Mouse (Mus musculus) MEL (cell line): ENCODE data around the gene Adcy10.

Experiments
- EP300 ChIP-seq, 2 experiments: IDR thresholded peaks; 2 replicates each; pipeline ENCODE4 v1.6.1; 2011; ENCODE audit warnings: improper control_type of control experiment in 2 of 2, low read length in 2 of 2, low read depth in 1 of 2, mild to moderate bottlenecking in 1 of 2
- POLR2A ChIP-seq, 2 experiments: IDR thresholded peaks; 2 replicates each; pipeline ENCODE4 v1.6.1; 2011 to 2012; ENCODE audit warnings: low read length in 2 of 2, mild to moderate bottlenecking in 2 of 2, control low read depth in 1 of 2, improper control_type of control experiment in 1 of 2, low read depth in 1 of 2, moderate library complexity in 1 of 2; ENCODE audit not compliant: control insufficient read depth in 1 of 2, insufficient read depth in 1 of 2, poor library complexity in 1 of 2
- RAD21 ChIP-seq: IDR thresholded peaks from 2 replicates; pipeline ENCODE4 v1.6.1; 2011; ENCODE audit warnings: mild to moderate bottlenecking, low read depth, low read length, improper control_type of control experiment

DNA sequence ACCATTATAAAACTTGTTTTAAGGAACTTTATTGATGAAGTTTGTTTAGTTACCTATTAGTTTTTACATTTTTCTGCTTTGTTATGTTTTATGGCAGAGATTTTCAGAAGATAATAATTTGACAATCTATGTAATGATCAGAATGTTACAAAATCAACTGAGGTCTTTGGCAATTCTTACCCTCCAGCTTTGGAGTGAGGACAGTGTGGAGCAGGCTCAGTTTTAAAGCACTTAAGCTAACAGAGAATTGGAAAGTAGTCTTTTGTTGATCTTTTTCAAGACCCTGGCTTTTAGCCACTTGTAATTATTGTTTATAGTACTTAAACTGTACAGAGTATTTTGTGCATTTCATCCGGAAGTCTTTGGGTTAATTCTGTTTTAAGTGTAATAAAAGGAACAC lies 22.1 kb upstream of the Adcy10 start:
- TF ChIP-seq EP300 (IDR thresholded peaks at IDR 0.05; ENCODE audit: low read depth in 1 of 2, low read length in 2 of 2), result no peak
- no peak for TF ChIP-seq RAD21
- TF ChIP-seq POLR2A (IDR thresholded peaks at IDR 0.05; ENCODE audit: control insufficient read depth in 1 of 2, insufficient read depth in 1 of 2, low read depth in 1 of 2, low read length in 2 of 2, poor library complexity in 1 of 2), result no peak
